Mouse (Mus musculus) monocyte, adult 2 months (primary cell): ENCODE data around the gene Myoz1.

Experiments used
- DNase-seq, 2 experiments: peaks; one replicate each; pipeline ENCODE4 v3.0.0; 2022; ENCODE audit warnings: low spot score in 2 of 2, low read depth in 1 of 2

The Myoz1 gene

GRCm38 (mm10) chr14:20672990-20673389, 16.6 kb upstream of the Myoz1 start:
- no peak for DNase-seq

- no peak for DNase-seq
Measured at GRCm38 (mm10) chr14:20668154-20668810, 11.9 kb upstream of the Myoz1 start, which contains the start of gene Synpo2l. Gene Synpo2l (minus strand): TSS chr14:20668354.

- DNase-seq = no peak
Measured at GRCm38 (mm10) chr14:20667469-20667868, 11.1 kb upstream of the Myoz1 start.

GRCm38 (mm10) chr14:20664436-20664835, 8.1 kb upstream of the Myoz1 start:
- DNase-seq = no peak

- no peak for DNase-seq
Measured at GRCm38 (mm10) chr14:20663601-20664000, 7.3 kb upstream of the Myoz1 start.

GRCm38 (mm10) chr14:20662740-20663139, 6.4 kb upstream of the Myoz1 start:
- no peak for DNase-seq

- DNase-seq = no peak
Measured at GRCm38 (mm10) chr14:20661661-20662331, 5.5 kb upstream of the Myoz1 start.

- peak; percentile 78 to 79 for DNase-seq
Measured at GRCm38 (mm10) chr14:20660827-20661660, 4.7 kb upstream of the Myoz1 start.

GRCm38 (mm10) chr14:20659687-20660086, 3.3 kb upstream of the Myoz1 start:
- DNase-seq = no peak

GRCm38 (mm10) chr14:20658902-20659301, 2.6 kb upstream of the Myoz1 start:
- no peak for DNase-seq

- DNase-seq = no peak
Measured at GRCm38 (mm10) chr14:20658326-20658725, 2.0 kb upstream of the Myoz1 start.

GRCm38 (mm10) chr14:20655731-20656130, 609 bp downstream of the Myoz1 start:
- no peak for DNase-seq

GRCm38 (mm10) chr14:20654690-20655421, 1.5 kb downstream of the Myoz1 start:
- DNase-seq = no peak

GRCm38 (mm10) chr14:20651722-20652256, 4.6 kb downstream of the Myoz1 start:
- no peak for DNase-seq

GRCm38 (mm10) chr14:20651000-20651399, 5.3 kb downstream of the Myoz1 start:
- no peak for DNase-seq

GRCm38 (mm10) chr14:20646381-20646780, 10.0 kb downstream of the Myoz1 start:
- no peak for DNase-seq

- DNase-seq = no peak
Measured at GRCm38 (mm10) chr14:20645547-20645946, 10.8 kb downstream of the Myoz1 start.

GRCm38 (mm10) chr14:20641438-20641875, 14.9 kb downstream of the Myoz1 start:
- DNase-seq = no peak

- peak; percentile 92 to 94 for DNase-seq
Measured at GRCm38 (mm10) chr14:20640644-20641437, 15.5 kb downstream of the Myoz1 start, which contains the start of gene Usp54. Gene Usp54 (minus strand): TSS chr14:20641063.
